Mouse (Mus musculus) retina, postnatal 1 day (tissue): ENCODE measurements at regions not wholly inside any gene's neighbourhood (a gene's known extent, or its start where the extent isn't known, plus 50 kb on each side); places are given as distances from the start of the nearest gene placed in this dataset.

Experiments used
- DNase-seq: peaks from one replicate; pipeline ENCODE4 v3.0.0-alpha.2; 2012

GRCm38 (mm10) chr5:80326986-80327385, 693.0 kb upstream of the Adgrl3 start:
- DNase-seq, result no peak

DNA sequence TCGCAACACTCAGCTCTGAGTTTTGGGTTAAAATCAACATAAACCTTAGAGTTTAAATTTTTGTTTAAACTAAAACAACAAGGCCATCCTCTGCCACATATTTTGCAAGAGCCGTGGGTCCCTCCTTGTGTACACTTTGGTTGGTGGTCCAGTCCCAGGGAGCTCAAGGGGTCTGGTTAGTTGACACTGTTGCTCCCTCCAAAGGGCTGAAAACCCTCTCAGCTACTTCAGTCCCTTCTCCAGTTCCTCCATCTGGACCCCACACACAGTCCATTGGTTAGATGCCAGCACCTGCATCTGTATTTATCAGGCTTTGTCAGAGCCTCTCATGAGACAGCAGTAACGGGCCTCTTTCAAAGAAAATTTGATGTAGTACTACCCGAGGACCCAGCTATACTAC, 674.8 kb upstream of the Adgrl3 start:
- no peak for DNase-seq

GRCm38 (mm10) chr5:80358271-80358670, 661.7 kb upstream of the Adgrl3 start:
- no peak for DNase-seq

DNA sequence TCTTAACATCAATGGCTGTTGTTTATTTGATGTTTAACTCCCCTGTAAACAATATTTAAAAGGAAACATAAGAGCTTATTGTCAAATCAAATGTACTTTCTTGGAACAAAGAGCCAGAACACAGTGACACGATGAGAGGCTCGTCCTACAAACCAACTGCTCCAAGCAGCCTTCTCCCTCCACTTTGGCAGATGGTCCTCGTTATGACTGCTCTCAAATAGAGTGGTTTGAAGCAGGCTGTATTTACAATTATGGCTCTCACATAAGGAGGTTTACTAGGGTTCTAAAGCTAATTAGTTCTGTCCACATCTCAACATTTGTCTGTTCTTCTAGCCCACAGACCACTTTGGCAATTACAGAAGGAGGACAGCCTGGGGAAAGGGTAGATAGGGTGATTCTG, 626.3 kb upstream of the Adgrl3 start:
- DNase-seq, result peak; percentile 24

DNA sequence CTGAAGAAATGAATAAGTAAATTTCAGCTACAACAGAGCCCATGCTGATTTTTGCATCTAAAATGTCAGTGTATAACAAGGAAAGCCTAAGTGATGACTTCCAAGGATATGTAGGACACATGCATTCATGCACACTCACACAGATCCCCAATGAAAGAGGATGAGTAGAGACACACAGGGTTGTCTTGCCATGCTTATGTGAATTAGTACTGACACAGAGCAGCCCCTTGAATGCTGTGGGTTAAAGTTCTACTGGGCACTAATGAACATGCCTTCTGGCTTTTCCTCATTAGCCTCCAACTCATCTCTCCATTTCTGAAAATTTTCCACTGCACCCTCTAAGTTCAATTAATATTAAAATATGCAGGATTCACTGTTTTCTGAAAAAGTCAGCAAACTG, 617.3 kb upstream of the Adgrl3 start:
- DNase-seq, result peak; percentile 68

GRCm38 (mm10) chr5:80416116-80416515, 603.8 kb upstream of the Adgrl3 start:
- no peak for DNase-seq
